Mouse (Mus musculus) lung, postnatal 0 days (tissue): ENCODE data around the gene Ndrg2. TPM values are rescaled to one million over a fixed set of nuclear protein-coding genes. Genes with fewer than 3 reads are reported as not detected.

ENCODE experiments used
- ATAC-seq: fragments of 200-750 bp; cut with Nextera tagmentation; 2 replicates; pipeline ENCODE4 v1.8.0; 2017; ENCODE audit warnings: moderate library complexity
- DNase-seq: peaks from one replicate; pipeline ENCODE4 v3.0.0-alpha.2; 2016; ENCODE audit warnings: low spot score
- H3K27ac ChIP-seq: fragments of 300-500 bp; sonication (generic); 2 replicates; pipeline ENCODE4 v1.5.1; 2014; ENCODE audit warnings: antibody characterized with exemption, mild to moderate bottlenecking, low read length, mixed read lengths
- H3K27me3 ChIP-seq: fragments of 300-500 bp; sonication (generic); replicated peaks from 2 replicates; pipeline ENCODE4 v1.6.1; 2014; ENCODE audit warnings: low read length, mixed read lengths; ENCODE audit not compliant: insufficient read depth
- H3K36me3 ChIP-seq: fragments of 300-500 bp; sonication (generic); 2 replicates; pipeline ENCODE4 v1.6.1; 2014; ENCODE audit warnings: low read length, mixed read lengths; ENCODE audit not compliant: insufficient read depth
- H3K4me1 ChIP-seq: fragments of 300-500 bp; sonication (generic); 2 replicates; pipeline ENCODE4 v1.6.1; 2014; ENCODE audit warnings: antibody characterized with exemption, low read depth, low read length, mixed read lengths; ENCODE audit not compliant: insufficient read depth
- H3K4me2 ChIP-seq: fragments of 300-500 bp; sonication (generic); replicated peaks from 2 replicates; pipeline ENCODE4 v1.6.1; 2014; ENCODE audit warnings: low read depth, mild to moderate bottlenecking, low read length, moderate library complexity, mixed read lengths
- H3K4me3 ChIP-seq: fragments of 300-500 bp; sonication (generic); 2 replicates; pipeline ENCODE4 v1.5.1; 2014; ENCODE audit warnings: low read depth, low read length
- H3K9ac ChIP-seq: fragments of 300-500 bp; sonication (generic); replicated peaks from 2 replicates; pipeline ENCODE4 v1.6.1; 2014; ENCODE audit warnings: low read depth, mild to moderate bottlenecking
- H3K9me3 ChIP-seq: fragments of 300-500 bp; sonication (generic); 2 replicates; pipeline ENCODE4 v1.6.1; 2016; ENCODE audit warnings: low read length, mixed read lengths
- CTCF ChIP-seq: IDR thresholded peaks from 2 replicates; pipeline ENCODE4 v1.5.1; 2016; ENCODE audit warnings: antibody characterized with exemption, mild to moderate bottlenecking
- EP300 ChIP-seq: IDR thresholded peaks from 2 replicates; pipeline ENCODE4 v1.6.1; 2016; ENCODE audit warnings: antibody characterized with exemption, mild to moderate bottlenecking, control low read depth
- WGBS: fragments of 180-500 bp; shearing (Covaris S2); extraction: QIAGEN DNeasy Blood & Tissue Kit; methylation state at CpG from one replicate; pipeline ENCODE4 v1.1.7; 2014; 5-methylcytosine and 5-hydroxymethylcytosine counted together
- polyA plus RNA-seq: library from polyadenylated mRNA; unstranded; fragments of >200 nt; fragmentation: Nextera tagmentation; extraction: Ambion mirVana; gene quantifications from 2 replicates; pipeline ENCODE4 v1.2.1, GENCODE M21; 2015

The Ndrg2 gene
- polyA plus RNA-seq, 1 experiment from 2014 or later = 103 TPM

GRCm38 (mm10) chr14:51884598-51885331 lies 29.2 kb downstream of the Ndrg2 start, which contains the start of gene Mettl17:
Gene Mettl17, plus strand, starts transcription at chr14:51884842.
- H3K9me3 ChIP-seq = no peaks in the 10 kb centered on the region
- DNase-seq = peak; percentile 99
- H3K9ac ChIP-seq = peak within 1 kb of the TSS; percentile 59
- H3K4me1 ChIP-seq = peaks cover 4% of the 10 kb centered on the region; the same call in 1 of the 2 replicates
- peak; percentile 97 for ATAC-seq
- H3K4me3 ChIP-seq = peak within 1 kb of the TSS; percentile 69
- H3K27me3 ChIP-seq = no peaks in the 10 kb centered on the region
- peak within 1 kb of the TSS; percentile 89 for H3K4me2 ChIP-seq
- peaks cover 10% of the 10 kb centered on the region for H3K36me3 ChIP-seq
- H3K27ac ChIP-seq = peak within 1 kb of the TSS; percentile 80
- under 1% methylated on average over 43 of the region's 43 CpGs for WGBS
- TF ChIP-seq EP300 (no peak; the same call in 1 of the 2 replicates), CTCF (no peak)

GRCm38 (mm10) chr14:51884031-51884544 lies 29.9 kb downstream of the Ndrg2 start:
- Histone ChIP-seq H3K27ac (peak overlapping the region; percentile 80), H3K4me1 (peaks cover 4% of the 10 kb centered on the region; the same call in 1 of the 2 replicates), H3K4me3 (peak overlapping the region; percentile 69), H3K36me3 (0 out of 2 replicates have a peak, but pooled peaks cover 4% of the 10 kb centered on the region), H3K9me3 (no peaks in the 10 kb centered on the region), H3K27me3 (no peaks in the 10 kb centered on the region), H3K4me2 (peak overlapping the region; percentile 89), H3K9ac (no peak overlapping the region; the same call in 1 of the 2 replicates)
- ATAC-seq (peak; percentile 35), DNase-seq (peak; percentile 67)
- TF ChIP-seq EP300 (no peak), CTCF (no peak)
- WGBS = under 1% methylated on average over 14 of the region's 14 CpGs

GRCm38 (mm10) chr14:51883527-51884030 lies 30.4 kb downstream of the Ndrg2 start:
- 2% methylated on average over 4 of the region's 4 CpGs for WGBS
- H3K4me2 ChIP-seq = peak overlapping the region; percentile 89
- peak; percentile 93 for DNase-seq
- H3K27ac ChIP-seq = peak overlapping the region; percentile 80
- H3K36me3 ChIP-seq = no peaks in the 10 kb centered on the region
- TF ChIP-seq EP300 (no peak), CTCF (peak; percentile 75)
- ATAC-seq = peak; percentile 63
- peak overlapping the region; percentile 69 for H3K4me3 ChIP-seq
- H3K9ac ChIP-seq = no peak overlapping the region; the same call in 1 of the 2 replicates
- no peaks in the 10 kb centered on the region for H3K9me3 ChIP-seq
- peaks cover 4% of the 10 kb centered on the region; the same call in 1 of the 2 replicates for H3K4me1 ChIP-seq
- H3K27me3 ChIP-seq = no peaks in the 10 kb centered on the region

GRCm38 (mm10) chr14:51877517-51877916 lies 36.4 kb downstream of the Ndrg2 start:
- 69% methylated on average over 3 of the region's 3 CpGs for WGBS
- TF ChIP-seq CTCF = no peak
- no peak for TF ChIP-seq EP300

GRCm38 (mm10) chr14:51871741-51872140 lies 42.2 kb downstream of the Ndrg2 start:
- DNase-seq = no peak

More at GRCm38 (mm10) chr14:51877517-51877916, 36.4 kb downstream of the Ndrg2 start:
- Histone ChIP-seq H3K4me3 (no peak overlapping the region), H3K4me1 (no peaks in the 10 kb centered on the region), H3K4me2 (no peak overlapping the region), H3K36me3 (no peaks in the 10 kb centered on the region), H3K27me3 (no peaks in the 10 kb centered on the region), H3K9ac (no peak overlapping the region), H3K27ac (no peak overlapping the region), H3K9me3 (no peaks in the 10 kb centered on the region)
- no peak for DNase-seq
- no peak for ATAC-seq

GRCm38 (mm10) chr14:51870756-51871155 lies 43.2 kb downstream of the Ndrg2 start:
- Histone ChIP-seq H3K27ac (no peak overlapping the region), H3K4me3 (no peak overlapping the region), H3K36me3 (no peaks in the 10 kb centered on the region), H3K4me2 (no peak overlapping the region), H3K4me1 (no peaks in the 10 kb centered on the region), H3K9ac (no peak overlapping the region), H3K9me3 (no peaks in the 10 kb centered on the region), H3K27me3 (no peaks in the 10 kb centered on the region)
- DNase-seq = no peak
- ATAC-seq = no peak
- TF ChIP-seq CTCF = no peak
- no peak for TF ChIP-seq EP300
- 78% methylated on average over 2 of the region's 2 CpGs for WGBS

More at GRCm38 (mm10) chr14:51871741-51872140, 42.2 kb downstream of the Ndrg2 start:
- ATAC-seq = no peak
- Histone ChIP-seq H3K4me3 (no peak overlapping the region), H3K4me2 (no peak overlapping the region), H3K27ac (no peak overlapping the region), H3K4me1 (no peaks in the 10 kb centered on the region), H3K9me3 (no peaks in the 10 kb centered on the region), H3K36me3 (no peaks in the 10 kb centered on the region), H3K9ac (no peak overlapping the region), H3K27me3 (no peaks in the 10 kb centered on the region)
- 61% methylated on average over 9 of the region's 9 CpGs for WGBS
- TF ChIP-seq CTCF = no peak
- no peak for TF ChIP-seq EP300
